Mouse (Mus musculus) erythroblast, embryonic 14.5 days (primary cell): ENCODE measurements around the gene Fam184b.

Experiments
- GATA1 ChIP-seq: IDR thresholded peaks from 2 replicates; pipeline ENCODE4 v1.6.1; 2012; ENCODE audit warnings: low read length, inconsistent platforms, mixed read lengths
- TAL1 ChIP-seq: IDR thresholded peaks from 3 replicates; pipeline ENCODE4 v1.6.1; 2012; ENCODE audit warnings: low read length, inconsistent platforms, mixed read lengths

DNA sequence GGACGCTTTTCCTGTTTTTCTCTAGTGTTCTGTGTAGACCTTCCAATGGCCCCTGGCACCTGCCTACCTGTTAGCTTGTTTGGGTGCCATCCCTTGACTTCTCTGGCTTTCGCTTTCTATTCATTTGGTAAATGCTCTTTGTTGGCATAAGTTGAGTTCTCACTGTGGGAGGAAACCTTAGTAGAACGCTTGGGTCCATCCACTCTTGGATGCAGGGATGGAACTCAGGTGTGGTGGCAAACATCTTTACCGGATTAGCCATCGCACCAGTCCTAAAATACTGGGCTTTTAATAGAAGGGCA, 118.7 kb downstream of the Fam184b start:
- TF ChIP-seq GATA1, result no peak
- no peak for TF ChIP-seq TAL1
